Mouse (Mus musculus): ENCODE results near the gene Fcgr1.
"Not testable (repeated sequence)": the region's sequence is repeated elsewhere in the genome, so short reads cannot be mapped to it uniquely, and the experiment has no call there.

Gene Fcgr1

DNA sequence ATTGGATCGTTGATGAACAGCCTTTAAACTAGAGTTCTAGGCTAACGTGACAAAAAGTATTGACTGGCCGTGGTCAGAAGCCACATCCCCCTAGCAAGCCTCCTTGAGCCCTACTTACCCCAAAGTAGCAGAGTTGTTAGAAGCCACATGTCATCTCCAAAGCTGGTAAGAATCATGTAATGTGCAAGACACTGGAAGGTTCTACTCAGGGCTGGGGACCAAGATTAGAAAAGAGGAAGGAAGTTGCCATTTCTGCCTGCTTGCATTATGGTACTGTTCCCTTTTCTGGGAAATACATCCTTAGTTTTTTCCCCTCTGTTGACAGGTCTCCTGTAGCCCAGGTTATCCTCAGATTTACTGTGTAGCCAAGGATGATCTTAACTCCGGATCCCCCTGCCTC, at the start of gene Fcgr1:
Gene Fcgr1 (minus strand): TSS at position 183 of the 400 bp plus-strand sequence.
- no peak for DNase-seq

DNA sequence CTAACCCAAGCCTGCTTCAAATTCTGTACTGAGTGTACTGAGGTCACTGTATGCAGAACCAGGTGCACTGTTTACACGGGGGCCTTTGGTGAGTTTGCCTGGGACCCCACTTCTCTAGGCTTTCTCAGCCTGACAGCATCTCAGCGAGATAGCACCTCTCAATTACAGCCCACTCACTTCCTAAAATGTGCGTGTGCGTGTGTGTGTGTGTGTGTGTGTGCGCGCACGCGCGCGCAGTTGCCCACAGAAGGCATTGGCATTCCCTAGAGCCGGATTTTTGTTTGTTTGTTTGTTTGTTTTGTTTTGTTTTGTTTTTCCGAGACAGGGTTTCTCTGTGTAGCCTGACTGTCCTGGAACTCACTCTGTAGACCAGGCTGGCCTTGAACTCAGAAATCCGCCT, 48.9 kb upstream of the Fcgr1 start:
- DNase-seq, result not testable (repeated sequence)

- not testable (repeated sequence) for DNase-seq
These were observed 48.3 kb upstream of the Fcgr1 start for GRCm38 (mm10) chr3:96342100-96342499.

GRCm38 (mm10) chr3:96340611-96341312, 47.0 kb upstream of the Fcgr1 start:
- peak; percentile 19 to 51 for DNase-seq

- DNase-seq, result no peak
These were observed 45.2 kb upstream of the Fcgr1 start for GRCm38 (mm10) chr3:96338849-96339480.

DNA sequence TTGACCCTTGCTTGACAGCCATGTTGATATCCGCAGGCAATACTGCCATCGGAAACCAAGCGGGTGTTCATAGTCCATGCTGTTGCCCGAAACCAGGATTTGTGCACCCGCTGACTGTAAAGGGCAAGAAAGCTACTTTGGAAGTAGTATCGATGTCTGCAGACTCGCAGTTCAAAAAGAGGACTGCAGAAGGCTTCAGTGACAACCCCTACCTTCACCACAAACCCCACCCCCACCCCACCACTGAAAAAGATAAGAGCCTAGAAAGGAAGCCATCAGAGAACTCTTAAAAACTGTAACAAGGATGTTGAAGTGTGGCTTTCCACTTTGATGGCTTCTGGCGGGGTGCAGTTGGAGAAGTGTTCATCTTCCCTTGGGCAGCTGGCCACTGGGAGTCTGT, 44.3 kb upstream of the Fcgr1 start:
- no peak for DNase-seq

DNA sequence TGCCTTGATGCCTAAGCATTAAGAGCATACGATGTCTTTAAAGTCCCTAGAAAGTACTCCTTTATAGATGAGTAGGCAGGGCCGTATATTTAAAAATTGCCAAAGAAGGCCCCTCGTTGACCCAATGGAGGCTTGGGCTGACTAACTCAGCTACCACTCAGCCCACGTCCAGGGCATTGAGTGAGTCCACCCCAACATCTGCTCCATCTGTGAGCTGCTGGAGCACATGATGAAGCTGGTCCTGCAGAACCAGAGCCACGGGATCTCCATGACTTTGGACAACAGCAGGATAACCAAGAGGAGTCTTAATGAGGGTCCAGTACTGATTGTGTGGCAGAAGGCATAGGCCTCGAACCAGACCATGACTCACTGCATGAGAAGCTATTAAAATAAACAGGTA, 43.5 kb upstream of the Fcgr1 start:
- no peak for DNase-seq

GRCm38 (mm10) chr3:96336636-96337035, 42.9 kb upstream of the Fcgr1 start:
- no peak for DNase-seq

GRCm38 (mm10) chr3:96335591-96335990, 41.8 kb upstream of the Fcgr1 start:
- DNase-seq, result no peak

DNA sequence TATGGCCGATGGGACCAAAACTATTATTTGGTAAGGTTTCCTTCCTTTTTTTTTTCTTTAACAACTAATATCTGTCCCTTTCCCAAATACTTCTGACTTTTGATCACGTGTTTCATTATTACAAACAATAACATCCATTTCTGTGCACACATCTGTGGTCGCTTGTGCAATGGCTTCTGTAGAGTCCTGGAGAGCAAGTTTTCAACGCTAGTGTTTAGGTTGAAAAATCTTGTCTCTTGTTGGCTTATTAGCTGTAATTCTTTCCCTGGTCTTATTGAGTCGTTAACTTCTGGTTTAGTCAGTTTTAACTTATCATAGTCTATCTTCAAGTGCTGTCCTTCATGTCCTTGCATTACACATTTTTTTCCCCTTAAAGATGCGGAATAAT, 41.4 kb upstream of the Fcgr1 start:
- no peak for DNase-seq

DNA sequence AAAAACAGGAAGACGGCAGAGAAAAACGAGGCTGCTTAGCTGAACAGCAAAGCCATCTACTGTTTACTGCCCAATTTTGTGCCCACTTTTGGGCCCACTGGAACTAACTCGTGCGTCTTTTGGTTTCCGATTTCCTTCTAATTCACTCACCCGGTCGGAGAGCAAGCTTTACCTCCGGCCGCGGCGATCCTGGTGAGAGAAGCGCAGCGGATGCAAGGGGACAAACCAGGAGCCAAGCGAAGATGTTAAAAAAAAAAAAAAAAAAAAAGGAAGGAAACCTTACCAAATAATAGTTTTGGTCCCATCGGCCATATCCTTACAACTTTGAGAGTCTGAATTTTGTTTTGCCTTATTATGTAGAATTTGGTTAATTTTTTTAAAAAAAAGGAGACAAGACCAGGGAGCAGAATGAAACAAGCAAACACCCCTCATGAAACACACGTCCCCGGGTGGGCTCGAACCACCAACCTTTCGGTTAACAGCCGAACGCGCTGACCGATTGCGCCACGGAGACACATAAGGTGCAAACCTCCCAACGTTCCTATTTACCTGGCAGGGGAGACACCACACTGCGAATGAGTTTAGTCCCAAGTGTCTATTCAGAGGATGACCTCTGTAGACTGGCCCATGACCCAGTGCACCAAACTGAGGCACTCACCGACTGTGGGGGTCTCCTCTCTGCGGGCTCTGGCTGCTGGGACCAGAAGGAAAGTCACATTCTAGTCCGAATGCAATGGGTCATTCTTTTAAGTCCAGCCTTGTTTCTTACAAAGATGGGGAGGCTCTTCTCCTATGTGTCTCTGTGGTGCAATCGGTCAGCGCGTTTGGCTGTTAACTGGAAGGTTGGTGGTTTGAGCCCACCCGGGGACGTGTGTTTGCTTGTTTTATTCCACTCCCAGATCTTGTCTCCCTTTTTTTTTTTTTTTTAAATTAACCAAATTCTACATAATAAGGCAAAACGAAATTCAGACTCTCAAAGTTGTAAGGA, 40.7 kb upstream of the Fcgr1 start:
- DNase-seq, result peak in 1 of 2 experiments; percentile 27

DNA sequence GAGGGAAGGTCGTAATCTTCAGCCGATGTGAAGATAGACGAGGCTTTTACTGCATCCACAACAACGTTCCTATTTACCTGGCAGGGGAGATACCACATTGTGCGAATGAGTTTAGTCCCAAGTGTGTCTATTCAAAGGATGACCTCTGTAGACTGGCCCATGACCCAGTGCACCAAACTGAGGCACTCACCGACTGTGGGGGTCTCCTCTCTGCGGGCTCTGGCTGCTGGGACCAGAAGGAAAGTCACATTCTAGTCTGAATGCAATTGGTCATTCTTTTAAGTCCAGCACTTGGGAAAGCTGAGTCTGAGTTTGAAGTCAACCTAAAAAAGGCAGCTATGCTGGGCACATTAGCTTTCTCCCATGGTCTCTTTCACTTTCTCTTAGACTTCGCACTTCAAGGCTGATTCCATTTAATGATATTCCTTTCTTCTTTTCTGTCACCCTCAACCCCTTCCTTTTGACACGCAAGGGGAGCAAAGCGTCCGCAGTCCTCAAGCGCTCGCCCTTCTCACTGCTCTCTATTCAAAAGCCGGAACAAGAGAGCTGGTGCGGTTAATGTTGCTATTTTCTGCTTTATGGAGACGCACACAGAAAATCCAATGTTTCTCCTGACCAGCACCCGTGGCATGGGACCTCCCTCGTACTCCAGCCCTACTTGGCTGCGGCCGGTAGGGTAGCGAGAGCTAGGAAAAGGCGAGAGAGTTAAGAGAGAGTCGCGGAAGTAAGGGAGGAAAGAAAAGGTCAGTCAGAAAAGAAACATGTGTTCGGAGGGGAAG, 39.8 kb upstream of the Fcgr1 start:
- DNase-seq, result peak in 1 of 2 experiments; percentile 33

DNA sequence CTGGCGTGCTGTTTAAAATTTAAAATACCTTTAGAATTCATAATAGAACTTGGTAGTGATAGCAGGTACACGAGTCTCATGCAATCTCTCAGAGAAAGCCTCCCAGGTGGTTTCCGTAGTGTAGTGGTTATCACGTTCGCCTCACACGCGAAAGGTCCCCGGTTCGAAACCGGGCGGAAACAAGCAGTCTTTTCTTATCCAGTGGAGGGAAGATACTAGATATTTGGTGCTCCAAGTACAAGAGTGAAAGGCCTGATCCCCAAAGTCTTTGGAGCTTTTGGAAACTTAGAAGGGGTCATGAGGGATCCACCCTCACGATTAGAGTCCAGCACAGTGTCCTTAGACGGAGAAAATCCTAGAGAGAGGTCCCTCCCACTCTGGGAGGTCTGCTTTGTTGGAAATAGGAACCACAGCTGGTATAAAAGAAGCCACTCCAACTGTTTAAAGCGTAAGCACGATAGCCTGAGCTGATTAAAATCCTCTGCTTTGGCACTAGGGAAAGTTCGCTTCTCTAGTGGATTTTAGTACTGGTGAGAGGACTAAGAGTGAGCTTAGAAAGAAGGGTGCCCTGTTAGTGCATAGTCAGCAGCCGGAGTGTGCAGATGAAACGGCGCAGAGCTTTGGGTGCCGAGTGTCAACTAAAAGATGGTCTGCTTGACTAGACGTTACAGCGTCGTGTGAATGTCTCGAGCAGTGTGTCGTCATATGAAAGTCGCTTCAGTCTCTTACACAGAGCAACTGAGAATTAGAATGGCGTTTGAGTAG, 39.0 kb upstream of the Fcgr1 start:
- peak in 1 of 2 experiments; percentile 45 for DNase-seq

- DNase-seq, result no peak
These were observed 38.2 kb upstream of the Fcgr1 start for GRCm38 (mm10) chr3:96332000-96332399.

DNA sequence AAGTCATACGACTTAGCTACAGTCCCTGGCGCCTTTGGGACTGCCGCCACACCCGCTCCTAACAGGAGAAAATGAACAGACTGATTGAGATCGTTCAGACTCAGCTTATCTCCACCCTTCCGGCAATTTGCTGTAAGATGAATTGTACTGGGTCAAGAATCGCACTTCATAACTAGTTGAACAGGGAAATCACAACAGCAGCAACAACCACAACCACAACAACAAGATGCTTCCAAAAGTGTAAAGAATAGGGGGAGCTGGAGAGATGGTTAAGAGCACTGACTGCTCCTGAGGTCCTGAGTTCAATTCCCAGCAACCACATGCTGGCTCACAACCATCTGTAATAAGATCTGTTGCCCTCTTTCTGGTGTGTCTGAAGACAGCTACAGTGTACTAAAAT, 37.7 kb upstream of the Fcgr1 start:
- no peak for DNase-seq

DNA sequence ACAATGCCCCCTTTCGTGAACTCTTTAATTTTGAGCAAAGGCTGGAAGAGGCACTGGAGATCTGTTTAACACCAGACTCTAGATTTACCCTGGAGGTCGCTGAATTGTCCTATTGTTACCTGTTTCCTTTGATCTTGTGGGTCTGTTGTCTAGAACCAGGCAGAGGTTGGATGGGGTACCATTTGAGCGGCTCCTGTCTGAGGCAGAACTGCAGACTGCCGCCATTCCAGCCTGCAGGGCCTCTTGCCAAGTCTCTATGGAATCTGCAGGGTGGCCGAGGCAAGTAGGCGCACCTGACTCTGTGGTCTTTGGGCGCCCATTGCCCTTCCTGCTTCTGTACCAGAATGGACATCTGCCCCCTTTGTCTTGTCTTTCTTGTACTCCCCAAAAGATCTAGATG, 36.8 kb upstream of the Fcgr1 start:
- no peak for DNase-seq

GRCm38 (mm10) chr3:96330181-96330580, 36.4 kb upstream of the Fcgr1 start:
- no peak for DNase-seq

GRCm38 (mm10) chr3:96328730-96329387, 35.1 kb upstream of the Fcgr1 start:
- DNase-seq, result no peak

DNA sequence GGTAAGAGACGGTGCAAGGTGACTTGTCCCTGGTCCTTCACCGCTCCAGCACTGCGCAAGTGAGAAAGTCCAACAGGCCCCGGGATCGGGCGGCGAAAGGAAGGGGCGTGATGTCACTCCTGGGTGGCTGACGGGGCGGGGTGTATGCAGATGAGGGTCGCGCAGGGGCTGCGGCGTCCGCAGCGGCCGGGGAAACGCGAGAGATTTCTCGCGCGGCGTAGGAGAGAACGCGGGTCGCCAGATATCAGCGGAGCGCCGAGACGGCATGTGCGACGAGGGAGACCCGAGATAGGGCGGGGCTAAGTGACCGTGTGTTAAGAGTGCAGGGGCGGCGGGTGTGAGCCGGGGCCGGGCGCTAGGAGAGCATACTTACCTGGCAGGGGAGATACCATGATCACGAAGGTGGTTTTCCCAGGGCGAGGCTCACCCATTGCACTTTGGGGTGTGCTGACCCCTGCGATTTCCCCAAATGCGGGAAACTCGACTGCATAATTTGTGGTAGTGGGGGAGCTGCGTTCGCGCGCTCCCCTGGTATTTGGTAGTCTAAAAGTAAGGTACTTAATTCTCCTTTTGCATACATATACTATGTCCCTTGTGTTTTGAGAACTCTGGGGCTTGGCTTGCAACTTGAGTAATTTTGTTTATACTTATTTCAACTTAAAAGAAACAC, 34.4 kb upstream of the Fcgr1 start:
- DNase-seq, result peak; percentile 59 to 69

- no peak for DNase-seq
These were observed 33.9 kb upstream of the Fcgr1 start for GRCm38 (mm10) chr3:96327647-96328046.

DNA sequence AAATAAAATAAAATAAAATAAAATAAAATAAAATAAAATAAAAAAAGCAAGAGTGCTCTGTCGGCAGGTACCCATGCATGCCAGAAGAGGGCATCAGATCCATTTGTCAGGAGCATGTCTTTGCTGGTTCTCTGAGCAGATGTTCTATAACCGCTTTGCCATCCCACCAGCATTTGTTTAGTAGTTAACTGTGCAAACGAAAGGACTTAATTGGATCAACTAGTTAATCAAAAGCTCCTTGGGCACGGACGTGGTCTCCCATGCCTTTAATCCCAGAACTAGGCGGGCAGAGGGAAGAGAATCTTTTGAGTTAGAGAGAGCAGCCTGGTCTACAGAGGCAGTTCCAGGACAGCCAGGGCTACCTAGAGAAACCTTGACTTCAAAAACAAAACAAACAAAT, 33.4 kb upstream of the Fcgr1 start:
- peak in 1 of 2 experiments; percentile 44 for DNase-seq

Measured in kidney, postnatal 4 days (tissue).